Mouse (Mus musculus): ENCODE data around the gene Cdc14b. TPM values are rescaled to one million over a fixed set of nuclear protein-coding genes. Genes with fewer than 3 reads are reported as not detected.

Cdc14b gene
- polyA plus RNA-seq, 1 experiment from 2014 or later = 16.9 TPM

- no peak overlapping the region for H3K9ac ChIP-seq (replicated peaks; ENCODE audit: low read length)
- H3K4me1 ChIP-seq (ENCODE audit: insufficient read depth, low read length) = peaks cover 5% of the 10 kb centered on the region
- H3K4me2 ChIP-seq (replicated peaks; ENCODE audit: low read depth, low read length) = no peak overlapping the region
- H3K4me3 ChIP-seq (ENCODE audit: low read length) = no peak overlapping the region
- no peak overlapping the region for H3K27ac ChIP-seq (ENCODE audit: low read length)
- no peaks in the 10 kb centered on the region for H3K9me3 ChIP-seq (ENCODE audit: low read length)
- H3K36me3 ChIP-seq (ENCODE audit: insufficient read depth, low read length) = no peaks in the 10 kb centered on the region
- no peak for ATAC-seq (ENCODE audit: low FRiP score, low TSS enrichment)
- H3K27me3 ChIP-seq (ENCODE audit: insufficient read depth, low read length) = no peaks in the 10 kb centered on the region
These were observed 32.4 kb downstream of the Cdc14b start for GRCm38 (mm10) chr13:64242721-64243120.

- H3K9me3 ChIP-seq (ENCODE audit: low read length) = no peaks in the 10 kb centered on the region
- no peak overlapping the region for H3K4me3 ChIP-seq (ENCODE audit: low read length)
- no peak for ATAC-seq (ENCODE audit: low FRiP score, low TSS enrichment)
- H3K27ac ChIP-seq (ENCODE audit: low read length) = no peak overlapping the region
- H3K4me2 ChIP-seq (replicated peaks; ENCODE audit: low read depth, low read length) = no peak overlapping the region
- no peaks in the 10 kb centered on the region for H3K36me3 ChIP-seq (ENCODE audit: insufficient read depth, low read length)
- WGBS = 78% methylated on average over 7 of the region's 7 CpGs
- H3K27me3 ChIP-seq (ENCODE audit: insufficient read depth, low read length) = no peaks in the 10 kb centered on the region
- H3K4me1 ChIP-seq (ENCODE audit: insufficient read depth, low read length) = peaks cover 5% of the 10 kb centered on the region
- no peak overlapping the region for H3K9ac ChIP-seq (replicated peaks; ENCODE audit: low read length)
These were observed 34.5 kb downstream of the Cdc14b start for GRCm38 (mm10) chr13:64240626-64241025.

GRCm38 (mm10) chr13:64237681-64238157 lies 37.4 kb downstream of the Cdc14b start:
- Histone ChIP-seq H3K9ac (replicated peaks; ENCODE audit: low read length) (no peak overlapping the region), H3K4me2 (replicated peaks; ENCODE audit: low read depth, low read length) (no peak overlapping the region), H3K27ac (ENCODE audit: low read length) (peak overlapping the region; percentile 51), H3K9me3 (ENCODE audit: low read length) (no peaks in the 10 kb centered on the region), H3K36me3 (ENCODE audit: insufficient read depth, low read length) (no peaks in the 10 kb centered on the region), H3K4me3 (ENCODE audit: low read length) (no peak overlapping the region), H3K27me3 (ENCODE audit: insufficient read depth, low read length) (no peaks in the 10 kb centered on the region), H3K4me1 (ENCODE audit: insufficient read depth, low read length) (peaks cover 15% of the 10 kb centered on the region)
- ATAC-seq (ENCODE audit: low FRiP score, low TSS enrichment) = peak; percentile 57

GRCm38 (mm10) chr13:64237000-64237680 lies 38.0 kb downstream of the Cdc14b start:
- Histone ChIP-seq H3K27me3 (ENCODE audit: insufficient read depth, low read length) (no peaks in the 10 kb centered on the region), H3K9ac (replicated peaks; ENCODE audit: low read length) (no peak overlapping the region), H3K4me1 (ENCODE audit: insufficient read depth, low read length) (peaks cover 15% of the 10 kb centered on the region), H3K4me3 (ENCODE audit: low read length) (no peak overlapping the region), H3K36me3 (ENCODE audit: insufficient read depth, low read length) (no peaks in the 10 kb centered on the region), H3K9me3 (ENCODE audit: low read length) (no peaks in the 10 kb centered on the region), H3K27ac (ENCODE audit: low read length) (peak overlapping the region; percentile 51), H3K4me2 (replicated peaks; ENCODE audit: low read depth, low read length) (no peak overlapping the region)
- WGBS = 61% methylated on average over 4 of the region's 4 CpGs
- ATAC-seq (ENCODE audit: low FRiP score, low TSS enrichment) = peak; percentile 73; the same call in 1 of the 2 replicates

- no peak overlapping the region for H3K9ac ChIP-seq (replicated peaks; ENCODE audit: low read length)
- H3K4me3 ChIP-seq (ENCODE audit: low read length) = no peak overlapping the region
- WGBS = 67% methylated on average over 3 of the region's 3 CpGs
- H3K27ac ChIP-seq (ENCODE audit: low read length) = no peak overlapping the region
- H3K27me3 ChIP-seq (ENCODE audit: insufficient read depth, low read length) = no peaks in the 10 kb centered on the region
- no peak overlapping the region for H3K4me2 ChIP-seq (replicated peaks; ENCODE audit: low read depth, low read length)
- no peaks in the 10 kb centered on the region for H3K36me3 ChIP-seq (ENCODE audit: insufficient read depth, low read length)
- no peaks in the 10 kb centered on the region for H3K9me3 ChIP-seq (ENCODE audit: low read length)
- no peak for ATAC-seq (ENCODE audit: low FRiP score, low TSS enrichment)
- H3K4me1 ChIP-seq (ENCODE audit: insufficient read depth, low read length) = peaks cover 15% of the 10 kb centered on the region
These were observed 39.3 kb downstream of the Cdc14b start for GRCm38 (mm10) chr13:64235777-64236176.

GRCm38 (mm10) chr13:64235062-64235715 lies 39.9 kb downstream of the Cdc14b start:
- no peak overlapping the region for H3K4me3 ChIP-seq (ENCODE audit: low read length)
- WGBS = 74% methylated on average over 4 of the region's 4 CpGs
- 0 out of 2 replicates have a peak overlapping the region, but pooled peaks have one; percentile 14 for H3K27ac ChIP-seq (ENCODE audit: low read length)

GRCm38 (mm10) chr13:64233139-64233538 lies 42.0 kb downstream of the Cdc14b start:
- Histone ChIP-seq H3K9me3 (ENCODE audit: low read length) (no peaks in the 10 kb centered on the region), H3K4me1 (ENCODE audit: insufficient read depth, low read length) (peaks cover 12% of the 10 kb centered on the region), H3K9ac (replicated peaks; ENCODE audit: low read length) (no peak overlapping the region), H3K27ac (ENCODE audit: low read length) (no peak overlapping the region), H3K4me2 (replicated peaks; ENCODE audit: low read depth, low read length) (no peak overlapping the region), H3K4me3 (ENCODE audit: low read length) (no peak overlapping the region), H3K36me3 (ENCODE audit: insufficient read depth, low read length) (no peaks in the 10 kb centered on the region), H3K27me3 (ENCODE audit: insufficient read depth, low read length) (no peaks in the 10 kb centered on the region)
- WGBS = 89% methylated on average over 4 of the region's 4 CpGs
- no peak for ATAC-seq (ENCODE audit: low FRiP score, low TSS enrichment)

More at GRCm38 (mm10) chr13:64235062-64235715, 39.9 kb downstream of the Cdc14b start:
- Histone ChIP-seq H3K9me3 (ENCODE audit: low read length) (no peaks in the 10 kb centered on the region), H3K4me2 (replicated peaks; ENCODE audit: low read depth, low read length) (no peak overlapping the region), H3K4me1 (ENCODE audit: insufficient read depth, low read length) (peaks cover 15% of the 10 kb centered on the region), H3K9ac (replicated peaks; ENCODE audit: low read length) (no peak overlapping the region), H3K36me3 (ENCODE audit: insufficient read depth, low read length) (no peaks in the 10 kb centered on the region), H3K27me3 (ENCODE audit: insufficient read depth, low read length) (no peaks in the 10 kb centered on the region)
- no peak for ATAC-seq (ENCODE audit: low FRiP score, low TSS enrichment)

- H3K4me2 ChIP-seq (replicated peaks; ENCODE audit: low read depth, low read length) = no peak overlapping the region
- no peaks in the 10 kb centered on the region for H3K36me3 ChIP-seq (ENCODE audit: insufficient read depth, low read length)
- 89% methylated on average over 4 of the region's 4 CpGs for WGBS
- no peak for ATAC-seq (ENCODE audit: low FRiP score, low TSS enrichment)
- H3K27me3 ChIP-seq (ENCODE audit: insufficient read depth, low read length) = no peaks in the 10 kb centered on the region
- no peaks in the 10 kb centered on the region for H3K9me3 ChIP-seq (ENCODE audit: low read length)
- no peak overlapping the region for H3K27ac ChIP-seq (ENCODE audit: low read length)
- no peak overlapping the region for H3K4me3 ChIP-seq (ENCODE audit: low read length)
- H3K9ac ChIP-seq (replicated peaks; ENCODE audit: low read length) = no peak overlapping the region
- no peaks in the 10 kb centered on the region for H3K4me1 ChIP-seq (ENCODE audit: insufficient read depth, low read length)
These were observed 48.4 kb downstream of the Cdc14b start for GRCm38 (mm10) chr13:64226725-64227124.

GRCm38 (mm10) chr13:64225738-64226137 lies 49.4 kb downstream of the Cdc14b start:
- 89% methylated on average over 3 of the region's 3 CpGs for WGBS
- Histone ChIP-seq H3K27ac (ENCODE audit: low read length) (no peak overlapping the region), H3K9ac (replicated peaks; ENCODE audit: low read length) (no peak overlapping the region), H3K4me2 (replicated peaks; ENCODE audit: low read depth, low read length) (no peak overlapping the region), H3K4me3 (ENCODE audit: low read length) (no peak overlapping the region), H3K36me3 (ENCODE audit: insufficient read depth, low read length) (no peaks in the 10 kb centered on the region), H3K27me3 (ENCODE audit: insufficient read depth, low read length) (no peaks in the 10 kb centered on the region), H3K4me1 (ENCODE audit: insufficient read depth, low read length) (no peaks in the 10 kb centered on the region), H3K9me3 (ENCODE audit: low read length) (no peaks in the 10 kb centered on the region)
- ATAC-seq (ENCODE audit: low FRiP score, low TSS enrichment) = no peak

GRCm38 (mm10) chr13:64214891-64215290 lies 60.2 kb downstream of the Cdc14b start:
- no peak for ATAC-seq (ENCODE audit: low FRiP score, low TSS enrichment)
- H3K9me3 ChIP-seq (ENCODE audit: low read length) = no peaks in the 10 kb centered on the region
- H3K27me3 ChIP-seq (ENCODE audit: insufficient read depth, low read length) = no peaks in the 10 kb centered on the region
- H3K36me3 ChIP-seq (ENCODE audit: insufficient read depth, low read length) = no peaks in the 10 kb centered on the region
- no peak overlapping the region for H3K4me3 ChIP-seq (ENCODE audit: low read length)
- no peak overlapping the region for H3K4me2 ChIP-seq (replicated peaks; ENCODE audit: low read depth, low read length)
- H3K4me1 ChIP-seq (ENCODE audit: insufficient read depth, low read length) = no peaks in the 10 kb centered on the region
- no peak overlapping the region for H3K27ac ChIP-seq (ENCODE audit: low read length)
- WGBS = 93% methylated on average over 5 of the region's 5 CpGs
- H3K9ac ChIP-seq (replicated peaks; ENCODE audit: low read length) = no peak overlapping the region

Measured in kidney, embryonic 16.5 days (tissue).